Mouse (Mus musculus) liver, embryonic 14.5 days (tissue): ENCODE results near the gene Usp25. TPM values are rescaled to one million over a fixed set of nuclear protein-coding genes. Genes with fewer than 3 reads are reported as not detected.

Experiments
- ATAC-seq: fragments of 200-750 bp; cut with Nextera tagmentation; 2 replicates; pipeline ENCODE4 v1.8.0; 2017; ENCODE audit warnings: moderate number of reproducible peaks, mild to moderate bottlenecking, moderate library complexity; ENCODE audit not compliant: insufficient read depth
- DNase-seq, 3 experiments: peaks; one replicate each; pipeline ENCODE4 v3.0.0-alpha.2; 2012 to 2013; ENCODE audit warnings: low read depth in 3 of 3, low spot score in 3 of 3
- H3K27ac ChIP-seq: fragments of 300-500 bp; sonication (generic); 2 replicates; pipeline ENCODE4 v1.5.1; 2014; ENCODE audit warnings: moderate library complexity, mild to moderate bottlenecking, control low read depth, inconsistent platforms
- H3K27me3 ChIP-seq: fragments of 300-500 bp; sonication (generic); 2 replicates; pipeline ENCODE4 v1.6.1; 2014; ENCODE audit warnings: mild to moderate bottlenecking, low read length, moderate library complexity; ENCODE audit not compliant: control insufficient read depth, insufficient read depth
- H3K36me3 ChIP-seq: fragments of 300-500 bp; sonication (generic); replicated peaks from 2 replicates; pipeline ENCODE4 v1.6.1; 2014; ENCODE audit warnings: low read depth; ENCODE audit not compliant: control insufficient read depth, insufficient read depth
- H3K4me1 ChIP-seq, 2 experiments: fragments of 200-500 bp in 1 of 2; fragments of 300-500 bp in 1 of 2; sonication (generic) in 1 of 2; replicated peaks; 2 replicates each; pipeline ENCODE4 v1.6.1; 2012 to 2014; ENCODE audit warnings: antibody characterized with exemption in 1 of 2, inconsistent platforms in 1 of 2, low read length in 1 of 2; ENCODE audit not compliant: control insufficient read depth in 2 of 2, insufficient read depth in 2 of 2
- H3K4me2 ChIP-seq: fragments of 300-500 bp; sonication (generic); 2 replicates; pipeline ENCODE4 v1.6.1; 2014; ENCODE audit warnings: low read depth, mild to moderate bottlenecking, control low read depth, moderate library complexity
- H3K4me3 ChIP-seq, 2 experiments: fragments of 200-500 bp in 1 of 2; fragments of 300-500 bp in 1 of 2; sonication (generic) in 1 of 2; 2 replicates each; pipeline ENCODE4 v1.5.1; 2012 to 2014; ENCODE audit warnings: low read depth in 2 of 2, low read length in 2 of 2, mild to moderate bottlenecking in 2 of 2, control low read depth in 1 of 2, inconsistent platforms in 1 of 2, moderate library complexity in 1 of 2; ENCODE audit not compliant: insufficient read depth in 1 of 2
- H3K9ac ChIP-seq: fragments of 300-500 bp; sonication (generic); replicated peaks from 2 replicates; pipeline ENCODE4 v1.6.1; 2014; ENCODE audit warnings: mild to moderate bottlenecking, control low read depth, moderate library complexity
- H3K9me3 ChIP-seq: fragments of 300-500 bp; sonication (generic); 2 replicates; pipeline ENCODE4 v1.6.1; 2016; ENCODE audit warnings: low read length, mixed read lengths; ENCODE audit not compliant: control insufficient read depth
- CTCF ChIP-seq: IDR thresholded peaks from 2 replicates; pipeline ENCODE4 v1.5.1; 2016; ENCODE audit warnings: antibody characterized with exemption, low read depth, control low read depth
- EP300 ChIP-seq: IDR thresholded peaks from 2 replicates; pipeline ENCODE4 v1.6.1; 2016; ENCODE audit warnings: antibody characterized with exemption, low read depth
- WGBS: fragments of 180-500 bp; shearing (Covaris S2); extraction: QIAGEN DNeasy Blood & Tissue Kit; methylation state at CpG from one replicate; pipeline ENCODE4 v1.1.7; 2014; ENCODE audit not compliant: insufficient replicate concordance; 5-methylcytosine and 5-hydroxymethylcytosine counted together
- polyA plus RNA-seq, 2 experiments: library from polyadenylated mRNA; depleted of rRNA in 1 of 2; stranded (reverse) in 1 of 2; unstranded in 1 of 2; fragments of >200 nt; fragmentation: Nextera tagmentation in 1 of 2; extraction: Ambion mirVana in 1 of 2; gene quantifications; 2 replicates each; pipeline versions ENCODE4 v1.2.1 to v1.2.3; 2012 to 2014

The Usp25 gene
- polyA plus RNA-seq, 2 experiments = 30.4 to 45.5 TPM

- Histone ChIP-seq H3K27ac (peak overlapping the region; percentile 66), H3K4me2 (peak overlapping the region; percentile 88), H3K36me3 (peaks cover 12% of the 10 kb centered on the region), H3K4me1 (peaks cover 31 to 37% of the 10 kb centered on the region in 2 experiments), H3K4me3 (peak overlapping the region; percentile 93 to 96), H3K27me3 (no peaks in the 10 kb centered on the region), H3K9ac (peak overlapping the region; percentile 86), H3K9me3 (no peaks in the 10 kb centered on the region)
- TF ChIP-seq EP300 (no peak), CTCF (no peak)
- DNase-seq (no peak), ATAC-seq (no peak)
- 13% methylated on average over 4 of the region's 4 CpGs for WGBS
Observed at GRCm38 (mm10) chr16:77015380-77016346, 2.2 kb downstream of the Usp25 start.

GRCm38 (mm10) chr16:77017931-77018330 lies 4.4 kb downstream of the Usp25 start:
- no peak for ATAC-seq
- Histone ChIP-seq H3K4me3 (peak overlapping the region; percentile 10 to 11; a peak in 2 of 4 replicates), H3K9ac (peak overlapping the region; percentile 40), H3K4me2 (peak overlapping the region; percentile 88), H3K9me3 (no peaks in the 10 kb centered on the region), H3K4me1 (peaks cover 44 to 46% of the 10 kb centered on the region in 2 experiments), H3K27me3 (no peaks in the 10 kb centered on the region), H3K27ac (no peak overlapping the region), H3K36me3 (peaks cover 12% of the 10 kb centered on the region)
- no peak for DNase-seq
- TF ChIP-seq EP300 (no peak), CTCF (no peak)
- 73% methylated on average over 7 of the region's 7 CpGs for WGBS

GRCm38 (mm10) chr16:77020190-77020589 lies 6.7 kb downstream of the Usp25 start:
- H3K36me3 ChIP-seq = peaks cover 23% of the 10 kb centered on the region
- H3K27ac ChIP-seq = peak overlapping the region; percentile 49
- no peaks in the 10 kb centered on the region for H3K27me3 ChIP-seq
- peak overlapping the region; percentile 40 for H3K4me2 ChIP-seq
- H3K9me3 ChIP-seq = no peaks in the 10 kb centered on the region
- H3K4me1 ChIP-seq = peaks cover 62 to 66% of the 10 kb centered on the region in 2 experiments
- ATAC-seq = peak; percentile 17; the same call in 1 of the 2 replicates
- no peak for TF ChIP-seq CTCF
- TF ChIP-seq EP300 = no peak
- H3K9ac ChIP-seq = peak overlapping the region; percentile 15; the same call in 1 of the 2 replicates
- peak overlapping the region in 1 of 2 experiments; percentile 10; a peak in 1 of 4 replicates for H3K4me3 ChIP-seq
- DNase-seq = no peak
- WGBS = 55% methylated on average over 3 of the region's 3 CpGs

GRCm38 (mm10) chr16:77023627-77024379 lies 10.3 kb downstream of the Usp25 start:
- Histone ChIP-seq H3K27me3 (no peaks in the 10 kb centered on the region), H3K27ac (peak overlapping the region; percentile 76), H3K9me3 (no peaks in the 10 kb centered on the region), H3K4me2 (peak overlapping the region; percentile 58), H3K9ac (peak overlapping the region; percentile 56), H3K4me1 (peaks cover 76 to 77% of the 10 kb centered on the region in 2 experiments), H3K36me3 (peaks cover 20% of the 10 kb centered on the region), H3K4me3 (no peak overlapping the region)
- peak; percentile 79 for TF ChIP-seq EP300
- no peak for TF ChIP-seq CTCF
- DNase-seq (peak in 1 of 3 experiments; percentile 38), ATAC-seq (peak; percentile 11; the same call in 1 of the 2 replicates)
- 46% methylated on average over 7 of the region's 7 CpGs for WGBS
